Mouse (Mus musculus) fat pad, adult 2 months (tissue): Measurements from ENCODE around the gene Meltf.

Experiments used
- DNase-seq: peaks from one replicate; pipeline ENCODE4 v3.0.0-alpha.2; 2011; ENCODE audit warnings: low read depth, low spot score; ENCODE audit errors: extremely low read depth

Meltf gene

DNA sequence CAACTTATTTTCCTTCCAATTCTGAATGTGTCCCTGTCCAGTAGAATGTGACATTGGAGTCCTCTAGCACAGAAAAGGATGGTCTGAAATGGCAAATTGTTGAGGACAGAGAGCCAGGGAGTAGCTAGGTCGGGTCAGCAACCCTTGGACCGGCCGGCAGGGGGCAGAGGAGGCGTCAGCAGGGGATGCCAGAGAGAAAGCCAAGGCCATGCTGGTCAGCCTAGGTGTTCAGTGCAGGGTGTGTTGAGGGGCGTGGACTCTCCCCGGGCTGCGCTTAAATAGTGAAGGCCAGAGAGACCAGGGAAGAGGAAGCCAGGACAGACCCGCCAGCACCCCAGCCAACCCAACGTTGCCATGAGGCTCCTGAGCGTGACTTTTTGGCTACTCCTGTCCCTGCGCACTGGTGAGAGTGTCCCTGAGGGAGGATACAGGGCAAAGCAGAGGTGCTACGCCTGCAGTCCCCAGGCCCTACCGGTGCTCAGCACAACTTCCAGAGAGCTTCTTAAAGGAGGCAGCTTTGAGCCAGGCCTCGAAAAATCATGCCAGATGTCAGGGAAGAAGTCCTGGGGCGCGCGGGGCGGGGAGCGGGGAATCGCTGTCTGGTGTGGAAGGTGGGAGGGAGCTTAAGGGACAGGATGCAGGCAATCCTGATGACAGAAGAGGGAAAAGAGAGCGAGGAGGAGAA is at the start of gene Meltf:
Meltf (plus strand) TSS at position 238 of the 685 bp plus-strand sequence.
- no peak for DNase-seq

DNA sequence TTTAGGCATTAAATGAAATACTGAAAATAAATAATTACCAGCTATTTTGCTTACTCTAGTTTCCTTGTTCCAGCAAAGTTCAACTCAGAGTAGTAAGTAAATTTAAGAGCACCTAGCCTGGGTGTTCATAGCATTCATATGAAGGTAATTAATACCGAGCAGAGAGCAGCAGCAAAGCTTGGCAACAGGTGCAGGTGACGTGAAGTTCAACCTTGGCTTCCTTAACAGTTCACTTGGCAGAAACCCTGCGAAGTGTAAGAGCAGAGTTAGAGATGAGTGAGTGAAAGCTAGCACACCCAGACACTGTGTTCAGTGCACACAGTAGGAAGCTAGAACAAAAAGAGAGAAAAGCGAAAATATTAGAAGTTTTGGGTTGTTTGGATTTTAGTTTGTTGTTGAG is 47.9 kb upstream of the Meltf start:
- DNase-seq, result no peak

DNA sequence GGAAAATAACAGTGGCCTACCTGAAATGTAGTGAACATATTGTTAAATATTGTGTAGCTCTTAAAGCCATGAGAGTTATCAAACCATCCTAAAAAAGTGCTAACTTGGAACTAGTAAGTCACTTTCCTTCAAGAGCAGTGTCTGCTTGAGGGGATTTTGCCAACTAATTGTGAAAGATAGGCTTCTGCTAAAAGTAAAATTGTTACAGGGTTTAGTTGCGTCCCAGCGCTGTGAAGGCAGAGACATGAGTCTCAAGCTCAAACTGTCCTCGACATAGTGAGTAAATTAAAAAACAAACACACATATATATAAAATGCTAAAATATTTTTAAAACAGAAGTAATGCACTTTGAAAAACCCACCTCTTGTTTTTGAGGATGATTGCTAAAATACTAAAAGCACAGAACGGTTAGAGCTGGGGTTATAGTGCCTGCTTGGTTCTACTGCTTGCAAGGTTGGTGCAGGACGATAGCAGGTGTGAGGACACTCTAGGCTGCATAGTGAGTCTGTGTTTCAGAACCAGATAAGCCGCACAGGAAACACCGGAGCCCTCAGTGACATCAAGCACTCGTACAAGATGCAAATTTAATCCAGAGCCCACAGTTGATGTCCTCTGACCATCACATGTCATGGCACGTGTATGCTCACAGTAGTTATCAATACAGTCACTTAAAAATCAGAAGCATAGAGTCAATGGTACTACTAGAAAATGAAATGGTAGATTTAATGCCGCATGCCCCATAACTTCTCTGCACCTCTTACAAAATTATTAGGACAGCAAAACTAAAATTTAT is 45.8 kb upstream of the Meltf start:
- no peak for DNase-seq

DNA sequence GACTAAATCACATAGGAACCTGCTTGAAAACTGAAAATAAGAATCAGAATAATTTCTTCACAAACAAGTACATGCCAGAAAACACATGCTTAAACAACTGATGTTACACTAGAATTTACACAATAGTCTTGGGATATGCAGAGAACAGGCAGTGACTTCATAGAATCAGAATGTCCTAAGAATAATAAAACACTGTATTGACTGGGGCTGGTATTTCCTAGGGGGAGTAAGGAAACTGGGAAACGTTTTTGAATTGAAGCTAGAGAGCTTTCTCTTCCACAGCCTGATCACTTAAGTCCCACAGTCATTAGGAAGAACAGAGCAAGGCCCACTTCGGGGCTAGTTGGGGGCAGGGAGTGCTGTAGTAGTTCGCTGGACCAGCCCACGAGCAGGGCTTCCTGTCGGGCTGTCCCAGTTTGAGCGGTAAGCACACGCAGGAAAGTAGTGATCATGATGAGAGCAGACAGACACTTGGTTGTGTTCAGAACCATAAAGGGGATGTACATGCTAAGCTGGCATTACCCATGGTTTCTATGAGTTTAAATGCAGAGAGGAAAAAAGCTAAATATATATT is 44.5 kb upstream of the Meltf start:
- DNase-seq, result no peak

DNA sequence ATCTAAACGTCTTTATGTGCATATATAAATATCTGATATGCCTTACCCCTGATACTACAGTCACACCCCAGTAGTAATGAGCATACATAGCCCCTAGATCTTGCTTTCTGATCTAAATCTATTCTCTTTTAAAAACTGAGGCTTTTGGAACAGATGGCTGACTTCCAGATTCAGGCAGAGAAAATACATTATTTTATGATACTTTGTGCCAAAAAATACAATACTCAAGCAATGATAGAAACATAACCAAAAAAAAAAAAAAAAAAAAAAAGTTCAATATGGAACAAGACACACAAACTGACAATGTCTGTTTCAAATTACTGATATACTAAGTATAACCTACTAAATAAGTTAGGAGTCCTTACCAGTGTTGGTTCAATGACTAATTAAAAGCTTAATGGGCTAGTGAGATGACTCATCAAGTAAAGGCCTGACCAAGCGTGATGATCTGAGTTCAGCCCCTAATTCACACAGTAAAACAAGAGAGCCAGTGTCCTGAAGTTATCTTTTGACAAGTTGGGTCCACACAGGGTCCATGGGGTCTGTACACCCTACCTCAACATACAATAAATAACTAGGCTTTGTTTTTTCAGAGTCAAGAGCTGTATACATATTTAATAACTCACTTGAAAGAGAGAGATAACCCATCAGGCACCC is 43.8 kb upstream of the Meltf start:
- DNase-seq, result no peak

DNA sequence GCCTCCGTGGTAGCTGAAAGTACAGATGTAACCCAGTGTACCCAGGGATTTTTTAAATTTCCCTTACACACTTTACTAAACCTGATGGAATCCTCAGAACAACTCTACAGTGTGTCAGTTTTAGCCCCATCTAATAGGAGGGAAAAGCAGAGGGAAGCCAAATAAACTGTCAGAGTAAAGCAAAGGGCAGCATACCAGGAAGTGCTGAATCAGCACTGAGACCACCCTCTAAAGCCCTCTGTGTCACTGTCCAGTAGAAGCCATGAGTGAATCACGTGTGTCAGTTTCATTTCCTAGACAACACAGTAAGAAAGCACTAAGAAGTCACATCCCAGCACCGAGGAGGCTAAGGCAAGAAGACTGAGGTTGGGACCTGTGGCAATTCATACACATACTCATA is 41.2 kb upstream of the Meltf start:
- no peak for DNase-seq

DNA sequence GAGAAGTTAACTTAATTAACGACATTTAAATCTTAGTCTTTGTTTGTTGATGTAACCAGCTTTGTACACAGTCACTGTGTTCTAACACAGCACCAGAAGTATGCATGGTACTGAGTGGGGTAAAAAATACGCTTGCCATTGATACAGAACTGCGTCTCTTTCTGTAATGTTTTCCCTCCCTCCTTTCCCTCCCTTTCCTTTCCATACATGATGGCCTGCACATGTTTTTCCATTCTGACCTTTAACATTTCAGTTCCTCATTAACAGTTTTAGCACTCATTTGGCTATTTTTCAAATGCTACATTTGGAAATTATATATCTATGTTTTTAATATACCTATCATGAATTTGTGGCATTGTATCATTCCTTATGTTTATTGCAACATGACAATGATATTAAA is 34.4 kb upstream of the Meltf start:
- DNase-seq, result no peak

DNA sequence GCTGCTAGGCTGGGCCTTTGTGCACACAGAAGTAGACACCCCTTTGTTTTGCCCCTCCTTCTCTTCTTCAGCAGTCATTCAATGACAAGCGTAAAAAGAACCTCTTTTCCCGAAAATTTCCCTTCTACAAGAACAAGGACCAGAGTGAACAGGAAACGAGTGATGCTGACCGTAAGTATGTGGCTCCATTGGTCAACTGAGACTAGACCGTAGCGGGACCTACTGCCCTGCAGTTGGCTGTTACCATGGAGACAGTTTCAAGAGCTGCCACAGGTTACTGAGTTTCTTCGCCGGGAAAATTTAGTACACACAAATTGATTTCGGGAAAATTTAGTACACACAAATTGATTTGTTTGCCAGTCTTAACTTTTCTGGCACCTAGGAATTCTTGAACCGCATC is 31.8 kb upstream of the Meltf start:
- no peak for DNase-seq

DNA sequence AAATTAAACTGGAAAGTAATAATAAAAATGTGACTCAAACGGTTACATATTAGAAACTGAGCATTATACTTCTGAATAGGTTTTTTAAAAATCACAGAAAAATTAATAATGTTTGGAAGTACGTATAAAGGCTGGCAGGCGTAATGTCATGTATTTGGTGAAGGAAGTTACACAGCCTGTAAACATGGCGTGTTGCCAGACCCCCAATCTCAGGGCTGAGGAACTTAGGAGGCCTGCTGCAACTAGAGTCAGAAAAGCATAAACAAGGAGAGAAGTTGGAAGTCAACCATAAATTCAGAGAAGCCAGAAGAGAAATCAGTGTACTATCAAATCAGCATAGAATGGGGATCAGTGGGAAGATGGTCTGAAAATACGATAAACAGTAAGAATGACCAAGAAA is 14.7 kb upstream of the Meltf start:
- DNase-seq, result no peak

DNA sequence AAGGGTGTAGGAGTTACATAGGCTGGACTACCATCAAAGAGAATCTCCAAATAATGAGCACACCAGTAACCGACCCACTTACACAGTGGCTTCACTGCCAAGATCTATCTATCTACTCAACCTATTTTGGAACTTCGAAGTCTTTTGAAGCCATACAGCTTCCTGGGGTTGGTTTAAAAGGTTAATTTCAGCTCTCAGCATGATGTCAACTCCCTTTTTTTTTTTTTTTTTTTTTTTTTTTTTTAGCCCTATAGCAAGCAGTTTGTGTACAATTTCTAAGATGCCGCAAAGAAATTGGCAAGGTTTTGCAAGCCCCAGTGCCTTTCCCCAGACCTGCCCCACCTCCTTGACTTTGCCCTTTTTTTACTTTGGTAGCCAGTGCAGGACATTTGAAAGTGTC is 13.4 kb upstream of the Meltf start:
- no peak for DNase-seq

DNA sequence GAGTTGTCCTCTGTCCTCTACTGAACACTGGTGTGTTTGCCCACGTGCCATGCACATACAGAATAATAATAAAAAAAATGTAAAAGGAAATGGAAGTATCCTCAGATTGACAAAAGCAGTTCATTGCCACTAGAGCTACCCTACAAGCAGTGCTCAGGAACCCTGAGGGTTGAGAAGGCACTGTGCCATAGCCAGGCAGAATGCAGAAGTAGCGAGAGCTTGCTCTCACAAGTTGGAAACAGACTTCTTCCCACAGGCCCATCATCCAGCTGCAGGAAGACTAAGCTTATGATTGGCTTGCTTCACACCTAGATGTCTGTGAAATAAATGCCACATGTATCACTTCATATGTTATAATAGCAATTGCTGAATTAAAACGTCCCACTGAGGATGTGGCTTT is 11.7 kb upstream of the Meltf start:
- DNase-seq, result no peak

DNA sequence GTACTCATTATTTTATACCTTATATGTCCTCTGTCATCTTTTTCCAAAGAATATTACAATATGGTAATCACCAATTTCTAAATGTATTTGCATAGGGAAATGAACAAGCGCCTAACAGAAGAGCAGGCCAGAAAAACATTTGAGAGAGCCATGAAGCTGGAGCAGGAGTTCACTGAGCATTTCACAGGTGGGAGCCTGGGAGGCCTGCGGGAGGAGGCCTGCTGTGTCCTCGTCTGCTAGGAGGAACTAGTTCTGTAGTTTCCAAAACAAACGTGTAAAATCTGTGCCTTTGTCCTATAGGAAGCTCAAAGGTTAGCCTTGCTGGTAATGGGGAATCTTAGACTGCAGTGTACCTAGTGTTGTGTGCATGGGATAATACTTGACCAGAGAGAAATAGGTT is 10.9 kb upstream of the Meltf start:
- no peak for DNase-seq

DNA sequence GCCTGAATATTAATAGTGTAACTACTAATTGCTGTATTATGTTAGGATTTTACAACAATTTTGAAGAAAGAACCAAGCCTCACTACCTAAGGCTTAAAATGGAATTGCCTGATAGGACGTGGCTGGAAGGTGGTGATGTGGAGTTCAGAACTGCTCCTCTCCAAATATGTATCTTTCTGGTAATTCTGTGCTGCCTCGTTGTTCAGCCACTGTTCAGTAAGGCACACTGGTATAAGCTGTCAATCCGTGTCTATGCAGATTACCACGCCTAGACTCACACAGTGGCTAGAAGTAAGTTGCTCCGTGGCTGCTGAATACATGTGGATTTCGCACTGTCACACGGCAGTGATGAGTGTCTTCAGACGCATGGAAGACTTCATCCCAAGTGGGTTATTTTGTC is 4.9 kb upstream of the Meltf start:
- DNase-seq, result no peak

DNA sequence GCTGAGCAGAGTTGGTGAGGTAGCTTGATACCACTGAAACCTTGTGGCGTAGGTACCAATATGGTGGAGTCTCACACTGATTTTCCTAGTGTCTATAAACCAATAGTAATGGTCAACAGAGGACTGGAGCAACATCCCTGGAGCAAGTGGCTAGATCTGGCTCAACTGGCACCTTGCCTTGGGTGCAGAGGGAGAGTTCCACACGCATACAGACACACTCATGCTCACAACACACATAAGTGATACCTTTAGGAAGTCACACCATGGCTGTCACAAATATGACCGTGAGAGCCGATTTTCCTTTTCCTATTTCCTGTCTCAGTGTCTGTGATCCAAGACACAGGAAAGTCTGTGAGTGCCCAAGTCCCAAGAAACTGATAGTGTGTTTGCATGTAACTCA is 3.2 kb upstream of the Meltf start:
- DNase-seq, result no peak

DNA sequence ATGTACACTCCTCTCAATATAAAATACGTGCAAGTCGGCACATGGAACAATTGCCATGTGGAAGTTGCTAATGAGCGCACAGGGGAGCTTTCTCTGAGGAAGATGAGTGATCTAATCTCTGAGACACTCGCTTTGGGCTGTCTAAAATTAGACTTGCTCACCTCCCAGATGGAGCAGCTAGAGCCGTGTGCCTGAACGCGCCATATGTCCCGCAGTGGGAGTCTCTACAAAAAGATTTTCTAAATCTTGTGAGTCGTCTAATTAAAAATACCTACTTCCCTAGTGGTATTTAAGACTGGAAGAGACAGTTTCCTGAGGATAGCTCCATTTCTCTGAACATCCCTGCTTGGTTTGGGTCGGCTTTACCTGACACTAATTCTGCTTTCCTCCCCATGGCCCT is 2.2 kb upstream of the Meltf start:
- no peak for DNase-seq

DNA sequence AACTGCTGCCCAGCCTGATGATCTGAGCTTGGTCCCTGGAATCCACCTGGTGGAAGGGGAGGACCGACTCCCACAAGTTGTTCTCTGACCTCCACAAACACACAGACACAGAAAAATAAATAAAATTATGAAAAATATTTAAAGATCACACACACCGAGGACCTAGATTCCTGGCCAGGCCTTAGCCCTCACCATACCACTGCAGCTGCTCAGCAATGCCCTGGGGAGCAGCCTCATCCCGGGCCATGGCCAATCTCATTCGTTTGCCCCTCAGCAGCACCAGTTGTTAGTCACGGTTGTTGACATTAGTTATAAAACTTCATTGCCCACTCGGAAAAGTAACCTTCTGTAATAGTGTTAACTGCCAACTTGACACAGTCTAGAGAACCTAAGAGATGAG is 558 bp upstream of the Meltf start:
- no peak for DNase-seq

DNA sequence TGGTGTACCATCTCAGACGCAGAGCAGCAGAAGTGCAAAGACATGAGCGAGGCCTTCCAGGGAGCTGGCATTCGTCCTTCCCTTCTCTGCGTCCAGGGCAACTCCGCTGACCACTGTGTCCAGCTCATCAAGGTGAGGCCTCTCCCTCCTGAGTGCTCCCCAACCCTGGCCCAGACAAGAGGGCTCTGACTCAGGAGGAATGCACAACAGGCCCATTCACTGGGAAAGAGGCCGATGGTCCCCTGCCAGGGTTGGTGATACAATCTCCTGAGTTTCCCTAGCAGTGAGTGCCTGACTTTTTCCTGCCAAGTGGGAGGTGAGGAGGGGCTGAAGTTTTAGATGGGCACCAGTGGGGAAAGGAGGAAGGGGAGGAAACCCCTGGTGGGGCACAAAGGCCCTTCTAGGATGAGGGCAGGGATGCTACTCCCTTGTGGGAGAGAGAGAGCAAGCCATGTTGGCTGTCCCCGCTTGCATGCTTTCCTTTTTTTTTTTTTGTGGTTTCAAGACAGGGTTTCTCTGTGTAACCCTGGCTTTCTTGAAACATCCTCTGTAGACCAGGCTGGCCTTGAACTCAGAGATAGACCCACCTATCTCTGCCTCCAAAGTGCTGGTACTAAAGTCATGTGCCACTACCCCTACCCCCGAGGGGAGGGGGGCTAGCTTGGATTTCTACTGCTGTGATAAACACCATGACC is 1.7 kb downstream of the Meltf start:
- no peak for DNase-seq

DNA sequence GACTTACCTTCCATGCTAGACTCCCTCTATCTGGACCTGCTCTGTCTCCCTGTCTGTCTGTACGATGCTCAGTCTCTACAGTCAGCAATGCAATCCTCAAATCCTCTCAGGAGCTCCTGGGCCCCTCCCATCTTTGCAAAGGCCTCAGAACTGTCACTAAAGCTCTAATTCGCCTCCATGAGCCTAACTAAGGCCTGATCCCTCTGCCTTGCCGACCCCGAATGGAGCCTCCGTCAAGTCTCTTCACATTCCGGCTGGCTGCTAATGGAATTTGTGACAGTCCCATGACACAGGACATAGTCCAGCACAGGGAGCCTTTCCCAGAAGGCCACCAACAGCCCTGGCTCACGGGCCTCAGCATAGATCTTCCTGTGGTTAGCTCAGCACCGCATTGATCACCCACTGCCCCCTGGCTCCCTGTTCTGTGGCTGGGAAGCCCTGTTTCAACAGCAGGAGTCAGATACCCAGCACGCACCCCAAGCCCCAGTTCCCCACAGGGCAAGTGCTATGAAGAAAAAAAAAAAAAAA is 3.8 kb downstream of the Meltf start:
- no peak for DNase-seq

DNA sequence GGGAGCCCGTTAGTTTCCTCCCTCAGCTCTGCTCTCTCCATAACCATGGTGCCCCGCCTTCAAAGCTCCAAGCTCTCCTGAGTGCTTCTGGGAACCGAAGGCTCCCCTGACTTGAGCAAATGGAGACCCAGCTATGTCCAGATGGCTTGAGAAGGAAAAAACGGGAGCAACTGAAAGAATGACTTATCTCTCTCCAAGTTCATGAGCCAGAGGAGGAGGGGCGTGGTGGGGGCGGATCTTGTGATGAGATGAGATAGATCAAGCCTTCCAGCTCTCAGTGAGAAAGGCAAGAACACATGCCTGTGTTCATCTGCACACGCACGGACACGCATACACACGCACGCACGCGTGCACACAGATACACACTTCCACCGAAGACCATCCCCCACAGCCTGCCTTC is 4.7 kb downstream of the Meltf start:
- no peak for DNase-seq

DNA sequence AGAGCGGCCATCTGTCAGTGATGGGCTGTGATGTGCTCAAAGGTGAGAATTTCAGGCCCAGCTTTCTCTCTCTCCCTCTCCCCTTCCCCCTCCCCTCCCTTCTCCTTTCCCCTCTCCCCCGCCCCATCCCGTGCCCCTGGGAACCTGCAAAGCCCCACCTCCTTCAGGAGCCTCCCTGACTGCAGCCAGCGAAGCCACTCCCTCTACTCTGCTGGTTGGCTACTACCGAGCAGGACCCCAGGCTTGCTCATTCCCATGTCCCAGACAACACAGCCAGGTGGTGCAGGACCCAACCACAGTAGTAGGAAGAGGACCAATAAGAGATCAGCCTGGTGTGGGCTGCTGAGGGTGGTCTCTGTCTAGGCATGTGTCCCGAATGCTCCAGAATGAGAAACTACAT is 5.3 kb downstream of the Meltf start:
- DNase-seq, result no peak

DNA sequence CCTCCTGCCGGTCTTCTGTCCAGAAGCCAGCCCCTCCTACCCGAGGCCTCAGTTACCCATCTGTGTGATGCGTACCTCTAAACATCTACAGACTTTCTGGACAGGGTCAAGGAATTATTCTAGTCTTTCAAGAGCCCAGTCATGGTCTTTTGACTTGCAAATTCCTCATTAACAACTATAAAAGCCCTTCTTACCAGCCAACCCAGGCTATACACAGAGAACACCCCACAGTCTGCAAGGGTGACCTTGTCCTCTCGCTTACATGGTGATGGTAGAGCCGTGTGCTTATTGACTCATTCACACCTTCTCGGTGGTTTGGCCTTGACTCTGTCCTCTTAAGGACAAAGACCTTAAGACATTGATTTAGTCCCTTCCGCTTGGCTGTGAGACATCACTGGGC is 12.3 kb downstream of the Meltf start:
- DNase-seq, result no peak
